Mouse (Mus musculus): ENCODE data around the gene Ptar1.

Gene Ptar1

GRCm38 (mm10) chr19:23758554-23759321, 71.5 kb downstream of the Ptar1 start, which contains the start of gene Apba1:
TSS of gene Apba1 (plus strand) at chr19:23758887.
- DNase-seq (ENCODE audit: low spot score) = peak; percentile 31

DNA sequence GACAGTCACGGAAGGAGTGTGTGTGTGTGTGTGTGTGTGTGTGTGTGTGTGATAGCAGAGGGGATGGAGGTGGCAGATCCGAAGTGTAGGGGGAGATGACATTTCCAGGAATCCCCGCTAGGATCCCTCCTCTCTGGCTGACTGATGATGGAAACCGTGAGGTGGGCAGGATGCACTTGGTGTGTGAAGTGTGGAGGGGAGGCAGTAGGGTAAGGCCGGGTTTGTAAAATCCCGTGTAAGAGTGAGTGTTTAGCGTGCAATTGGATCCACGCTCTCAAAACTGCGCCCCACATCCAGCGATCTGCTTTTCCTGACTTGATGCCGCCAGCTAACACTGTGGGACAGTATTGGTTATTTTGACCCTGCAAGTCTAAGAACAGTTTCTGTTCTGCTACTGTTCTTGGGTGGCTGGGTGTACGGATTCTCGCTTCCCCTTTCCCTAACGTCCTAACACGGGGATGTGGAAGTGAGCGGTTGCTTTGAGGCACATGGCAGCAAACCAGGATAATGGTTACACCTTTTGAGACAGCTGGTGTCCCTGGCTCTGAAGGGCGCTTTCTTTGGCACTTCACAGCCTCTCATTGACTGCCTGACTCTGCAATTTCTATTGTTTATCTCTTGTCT, 72.2 kb downstream of the Ptar1 start:
- DNase-seq (ENCODE audit: low spot score) = no peak

- no peak for DNase-seq (ENCODE audit: low spot score)
Observed at GRCm38 (mm10) chr19:23763371-23763770, 76.1 kb downstream of the Ptar1 start.

DNA sequence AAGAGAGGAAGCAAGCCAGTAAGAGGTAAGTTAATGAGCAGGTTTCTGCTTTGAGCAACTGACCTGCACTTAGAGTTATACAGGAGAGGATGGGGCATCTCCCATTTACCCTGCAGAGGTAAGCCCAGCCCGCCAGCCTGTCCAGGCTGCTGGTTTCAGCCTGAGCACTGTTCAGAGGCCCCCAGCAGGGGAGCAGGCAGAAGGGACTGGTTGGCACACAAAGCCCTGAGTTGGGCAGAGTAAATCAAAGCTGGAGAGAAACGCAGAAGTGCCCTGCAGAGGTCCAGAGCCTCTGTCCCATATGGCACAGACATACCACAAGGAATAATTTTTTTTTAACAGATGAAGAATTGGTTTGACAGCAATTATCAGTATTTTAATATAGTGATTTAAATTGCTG, 76.8 kb downstream of the Ptar1 start:
- no peak for DNase-seq (ENCODE audit: low spot score)

DNA sequence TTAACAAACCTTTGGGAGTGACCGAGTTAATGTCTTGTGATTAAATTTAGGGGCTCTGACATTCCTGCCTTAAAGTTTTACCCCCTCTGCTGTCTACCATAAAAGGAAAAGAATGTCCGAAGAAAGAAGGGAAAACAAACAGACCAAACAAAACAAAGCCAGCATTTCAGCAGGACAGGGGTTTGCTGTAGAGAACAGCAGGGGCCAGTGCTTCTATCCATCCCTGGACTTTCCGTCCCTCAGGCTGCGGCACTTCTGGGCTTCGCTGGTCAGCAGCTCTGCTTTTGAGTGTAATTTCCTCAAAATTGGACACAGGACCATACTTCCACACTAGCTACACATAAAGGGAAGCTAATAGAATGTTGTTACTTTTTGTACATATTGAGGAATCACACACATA, 81.6 kb downstream of the Ptar1 start:
- no peak for DNase-seq (ENCODE audit: low spot score)

DNA sequence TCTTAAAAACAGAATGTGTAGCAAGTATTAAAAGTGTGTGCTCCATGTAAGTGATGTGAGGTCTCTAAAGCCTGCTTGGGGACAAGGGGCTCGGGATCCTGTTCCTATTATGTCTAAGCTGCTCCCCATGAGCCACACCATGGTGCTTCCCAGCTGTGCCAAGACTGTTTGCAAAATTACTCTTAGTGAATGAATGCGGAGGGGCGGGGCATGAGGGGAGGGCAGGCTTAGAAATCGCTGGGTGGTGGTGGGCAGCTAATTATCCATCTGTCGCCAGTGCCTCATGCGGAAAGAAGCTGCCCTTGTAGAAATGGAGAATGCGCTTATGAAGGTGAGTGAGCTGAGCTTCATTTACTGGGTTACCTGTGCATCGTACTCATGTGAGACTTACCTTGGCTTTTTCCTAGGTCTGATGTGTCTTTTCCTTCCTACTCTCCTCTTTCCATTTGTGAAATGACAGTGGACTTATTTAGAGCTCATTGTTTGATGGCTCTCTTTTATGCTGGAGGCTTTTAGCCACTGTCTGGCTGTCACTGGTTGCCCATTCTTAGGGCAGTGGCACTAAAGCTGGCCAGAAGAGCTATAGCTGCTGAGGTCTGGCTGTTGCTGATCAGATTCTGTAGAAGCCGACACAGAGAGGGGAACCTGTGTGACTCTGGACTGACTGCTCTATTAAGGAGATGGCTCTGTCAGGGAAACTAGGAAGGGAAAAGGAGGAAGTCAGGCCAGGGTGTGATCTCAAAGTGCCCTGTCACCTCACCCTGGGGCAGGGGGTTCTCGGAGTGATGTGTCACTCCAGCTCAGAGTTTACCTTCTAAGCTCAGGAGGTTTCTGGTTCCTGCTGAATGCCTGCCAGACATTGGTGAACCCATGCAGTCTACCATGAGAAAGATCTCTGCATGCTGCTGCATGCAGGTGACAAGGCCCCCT, 83.5 kb downstream of the Ptar1 start:
- DNase-seq (ENCODE audit: low spot score) = no peak

- no peak for DNase-seq (ENCODE audit: low spot score)
Observed at GRCm38 (mm10) chr19:23771971-23772370, 84.7 kb downstream of the Ptar1 start.

GRCm38 (mm10) chr19:23775356-23775755, 88.1 kb downstream of the Ptar1 start:
- DNase-seq (ENCODE audit: low spot score) = no peak

GRCm38 (mm10) chr19:23779130-23779529, 91.9 kb downstream of the Ptar1 start:
- DNase-seq (ENCODE audit: low spot score) = no peak

DNA sequence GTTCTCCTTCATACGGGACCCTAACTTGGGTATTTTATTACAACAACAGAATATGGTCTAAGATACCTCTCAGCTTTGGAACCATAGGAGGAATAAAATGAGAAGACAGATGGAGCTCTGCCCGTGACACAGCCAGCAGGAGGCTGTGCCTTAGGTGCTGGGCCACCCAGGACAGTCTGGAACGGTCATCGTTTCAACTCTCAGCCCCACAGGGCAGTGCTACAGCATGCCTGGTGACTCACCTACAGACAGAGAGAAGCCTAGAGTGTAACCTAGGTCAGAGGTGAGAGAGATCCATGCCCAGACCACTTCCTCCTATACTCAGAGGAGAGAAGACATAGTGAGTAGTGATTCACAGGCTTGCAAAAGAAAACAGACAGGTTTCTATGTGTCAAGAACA, 92.9 kb downstream of the Ptar1 start:
- DNase-seq (ENCODE audit: low spot score) = no peak

All from ovary, postnatal 10 days (tissue).